Mouse (Mus musculus) heart, adult 11 months (tissue): ENCODE results near the gene Ptgs1.

Source experiments
- DNase-seq: peaks from one replicate; pipeline ENCODE4 v3.0.0; 2022

Gene Ptgs1

GRCm38 (mm10) chr2:36215203-36215739 lies 15.0 kb upstream of the Ptgs1 start:
- DNase-seq: no peak

GRCm38 (mm10) chr2:36216546-36216945 lies 13.7 kb upstream of the Ptgs1 start:
- DNase-seq: peak; percentile 95

- peak; percentile 97 for DNase-seq
Measured at GRCm38 (mm10) chr2:36216953-36217573, 13.2 kb upstream of the Ptgs1 start.

GRCm38 (mm10) chr2:36217692-36218233 lies 12.5 kb upstream of the Ptgs1 start:
- peak; percentile 90 for DNase-seq

- DNase-seq: no peak
Measured at GRCm38 (mm10) chr2:36220106-36220505, 10.1 kb upstream of the Ptgs1 start.

GRCm38 (mm10) chr2:36220891-36221290 lies 9.3 kb upstream of the Ptgs1 start:
- no peak for DNase-seq

- DNase-seq: no peak
Measured at GRCm38 (mm10) chr2:36222168-36222848, 7.9 kb upstream of the Ptgs1 start.

GRCm38 (mm10) chr2:36223436-36223835 lies 6.8 kb upstream of the Ptgs1 start:
- DNase-seq: no peak

GRCm38 (mm10) chr2:36224153-36224552 lies 6.1 kb upstream of the Ptgs1 start:
- no peak for DNase-seq

GRCm38 (mm10) chr2:36224599-36224998 lies 5.6 kb upstream of the Ptgs1 start:
- no peak for DNase-seq

GRCm38 (mm10) chr2:36230967-36231366 lies 741 bp downstream of the Ptgs1 start:
- DNase-seq: no peak

GRCm38 (mm10) chr2:36234526-36235368 lies 4.5 kb downstream of the Ptgs1 start:
- peak; percentile 94 for DNase-seq

- peak; percentile 96 for DNase-seq
Measured at GRCm38 (mm10) chr2:36235917-36236316, 5.7 kb downstream of the Ptgs1 start.

GRCm38 (mm10) chr2:36236889-36237288 lies 6.7 kb downstream of the Ptgs1 start:
- peak; percentile 93 for DNase-seq

- DNase-seq: peak; percentile 90
Measured at GRCm38 (mm10) chr2:36237557-36237956, 7.3 kb downstream of the Ptgs1 start.

GRCm38 (mm10) chr2:36238467-36238866 lies 8.2 kb downstream of the Ptgs1 start:
- no peak for DNase-seq

GRCm38 (mm10) chr2:36238951-36239350 lies 8.7 kb downstream of the Ptgs1 start:
- DNase-seq: no peak

- DNase-seq: no peak
Measured at GRCm38 (mm10) chr2:36242514-36242913, 12.3 kb downstream of the Ptgs1 start.

- DNase-seq: no peak
Measured at GRCm38 (mm10) chr2:36243296-36243891, 13.2 kb downstream of the Ptgs1 start.

GRCm38 (mm10) chr2:36243892-36244309 lies 13.7 kb downstream of the Ptgs1 start:
- DNase-seq: no peak

- no peak for DNase-seq
Measured at GRCm38 (mm10) chr2:36244705-36245104, 14.5 kb downstream of the Ptgs1 start.

GRCm38 (mm10) chr2:36247964-36248363 lies 17.7 kb downstream of the Ptgs1 start:
- no peak for DNase-seq

GRCm38 (mm10) chr2:36251156-36251555 lies 20.9 kb downstream of the Ptgs1 start:
- no peak for DNase-seq
